Mouse (Mus musculus) liver, embryonic 15.5 days (tissue): ENCODE measurements around the gene Ppp4r3b. TPM values are rescaled to one million over a fixed set of nuclear protein-coding genes. Genes with fewer than 3 reads are reported as not detected.

Experiments
- polyA plus RNA-seq: library from polyadenylated mRNA; unstranded; fragments of >200 nt; fragmentation: Nextera tagmentation; extraction: Ambion mirVana; gene quantifications from 2 replicates; pipeline ENCODE4 v1.2.1, GENCODE M21; 2015

The Ppp4r3b gene
- polyA plus RNA-seq, 1 experiment from 2014 or later = 42.7 TPM

Other genes starting within 250 kb of the Ppp4r3b start
- gene Pnpt1, start 42.1 kb upstream of the Ppp4r3b start, polyA plus RNA-seq = 25.1 and 26.0 TPM in 2 replicates
- 10.9 and 11.7 TPM in 2 replicates for gene Cfap36, start 74.5 kb downstream of the Ppp4r3b start, polyA plus RNA-seq
- 3.8 and 4.5 TPM in 2 replicates for gene Ccdc88a, start 200.8 kb downstream of the Ppp4r3b start, polyA plus RNA-seq